Mouse (Mus musculus) heart, postnatal 25 days (tissue): Measurements from ENCODE around the gene Ggt1. TPM values are rescaled to one million over a fixed set of nuclear protein-coding genes. Genes with fewer than 3 reads are reported as not detected.

Source experiments
- DNase-seq: peaks from one replicate; pipeline ENCODE4 v3.0.0; 2022; ENCODE audit warnings: low spot score
- intact Hi-C: fragments of 180-260 bp; cut with DNase I; formaldehyde crosslinking; loops from one replicate; pipeline ENCODE4 v1.15.1; 2025
- total RNA-seq, 2 experiments: library from RNA; stranded (reverse); gene quantifications; 2 replicates each; pipeline ENCODE4 v1.2.3; 2021

The Ggt1 gene
- total RNA-seq, 2 experiments from 2014 or later: not detected

- intact Hi-C loops: no loop called here
- DNase-seq: no peak
These were observed 54.6 kb downstream of the Ggt1 start for GRCm38 (mm10) chr10:75616044-75616443.

- intact Hi-C loops: no loop called here
- DNase-seq: no peak
These were observed 59.4 kb downstream of the Ggt1 start for GRCm38 (mm10) chr10:75620818-75621217.

- intact Hi-C loops: no loop called here
- no peak for DNase-seq
These were observed 64.5 kb downstream of the Ggt1 start for GRCm38 (mm10) chr10:75625920-75626319.

GRCm38 (mm10) chr10:75626991-75627390 is 65.6 kb downstream of the Ggt1 start:
- no peak for DNase-seq
- intact Hi-C loops: no loop called here

GRCm38 (mm10) chr10:75627490-75627889 is 66.1 kb downstream of the Ggt1 start:
- intact Hi-C loops: no loop called here
- DNase-seq: no peak

GRCm38 (mm10) chr10:75632633-75633032 is 71.2 kb downstream of the Ggt1 start:
- DNase-seq: peak; percentile 67
- intact Hi-C loops: no loop called here

GRCm38 (mm10) chr10:75633048-75633447 is 71.6 kb downstream of the Ggt1 start:
- intact Hi-C loops: no loop called here
- DNase-seq: peak; percentile 38

GRCm38 (mm10) chr10:75633576-75634139 is 72.3 kb downstream of the Ggt1 start:
- DNase-seq: no peak
- intact Hi-C loops: no loop called here

- no peak for DNase-seq
- intact Hi-C loops: loop anchor here (1.0 to 5.0 kb wide), 2 partner anchors 48 to 218 kb away; no protein-coding TSS in a partner anchor
These were observed 73.2 kb downstream of the Ggt1 start for GRCm38 (mm10) chr10:75634610-75635009.

- no peak for DNase-seq
- intact Hi-C loops: loop anchor here (1.0 to 5.0 kb wide), 2 partner anchors 49 to 217 kb away; no protein-coding TSS in a partner anchor
These were observed 73.8 kb downstream of the Ggt1 start for GRCm38 (mm10) chr10:75635019-75635692.

- DNase-seq: peak; percentile 68
- intact Hi-C loops: loop anchor here (1.0 to 5.0 kb wide), 3 partner anchors 49 to 217 kb away; no protein-coding TSS in a partner anchor
These were observed 74.3 kb downstream of the Ggt1 start for GRCm38 (mm10) chr10:75635693-75636055.

Other genes starting within 250 kb of the Ggt1 start
- gene Adora2a, start 244.7 kb upstream of the Ggt1 start, total RNA-seq: 10 to 100 TPM in 1 of 2 experiments, 1 to 10 TPM in 1; 9.6 to 13.8 TPM
- under 1 TPM; 0.22 to 0.70 TPM for gene Upb1, start 160.5 kb upstream of the Ggt1 start, total RNA-seq
- gene Snrpd3, start 44.1 kb upstream of the Ggt1 start, total RNA-seq: 10 to 100 TPM; 65.8 to 72.0 TPM
- gene Gucd1, start 43.6 kb upstream of the Ggt1 start, total RNA-seq: 10 to 100 TPM; 40.1 to 40.4 TPM
- gene Lrrc75b, start 1.3 kb upstream of the Ggt1 start, total RNA-seq: 1 to 10 TPM in 1 of 2 experiments, under 1 TPM in 1; 0.67 to 1.6 TPM
- 1 to 10 TPM; 5.3 to 6.9 TPM for gene Ggt5, start 27.7 kb downstream of the Ggt1 start, total RNA-seq
- gene Susd2, start 82.4 kb downstream of the Ggt1 start, total RNA-seq: 1 to 10 TPM; 1.6 to 2.0 TPM
- 10 to 100 TPM; 19.6 to 22.6 TPM for gene Cabin1, start 202.7 kb downstream of the Ggt1 start, total RNA-seq
- gene Ddt, start 211.8 kb downstream of the Ggt1 start, total RNA-seq: 100 to 1,000 TPM in 1 of 2 experiments, 10 to 100 TPM in 1; 93.7 to 102 TPM
- under 1 TPM in 1 of 2 experiments, not detected in 1; 0.44 TPM for gene Gm20441, start 219.3 kb downstream of the Ggt1 start, total RNA-seq
- 1 to 10 TPM; 3.1 to 3.3 TPM for gene Gstt3, start 219.8 kb downstream of the Ggt1 start, total RNA-seq
- 10 to 100 TPM; 12.2 to 13.4 TPM for gene Gstt1, start 237.0 kb downstream of the Ggt1 start, total RNA-seq